Mouse (Mus musculus): Measurements from ENCODE around the gene Tnfsf8. TPM values are rescaled to one million over a fixed set of nuclear protein-coding genes. Genes with fewer than 3 reads are reported as not detected.

Gene Tnfsf8
- polyA plus RNA-seq, 1 experiment from 2014 or later: 0.06 TPM

Other genes starting within 250 kb of the Tnfsf8 start
- not detected in 2 replicates for gene Tex48, start 238.9 kb downstream of the Tnfsf8 start, polyA plus RNA-seq (2015; fragmentation: Nextera tagmentation; extraction: Ambion mirVana)
- gene Gm11214, start 198.0 kb downstream of the Tnfsf8 start, polyA plus RNA-seq (2015; fragmentation: Nextera tagmentation; extraction: Ambion mirVana): not detected in 2 replicates
- gene Tnfsf15, start 116.2 kb downstream of the Tnfsf8 start, polyA plus RNA-seq (2015; fragmentation: Nextera tagmentation; extraction: Ambion mirVana): 0.06 and 0.14 TPM in 2 replicates
- gene Tnc, start 185.7 kb upstream of the Tnfsf8 start, polyA plus RNA-seq (2015; fragmentation: Nextera tagmentation; extraction: Ambion mirVana): 16.3 and 34.7 TPM in 2 replicates

All from heart, embryonic 15.5 days (tissue).